Mouse (Mus musculus) cerebellum, adult 2 months (tissue): ENCODE measurements at regions not wholly inside any gene's neighbourhood (a gene's known extent, or its start where the extent isn't known, plus 50 kb on each side); places are given as distances from the start of the nearest gene placed in this dataset.

ENCODE experiments used
- CTCF ChIP-seq: fragments of 200-500 bp; IDR thresholded peaks from 2 replicates; pipeline ENCODE4 v1.5.1; 2011; ENCODE audit warnings: low read depth, mild to moderate bottlenecking, control low read depth, low read length, moderate library complexity, borderline replicate concordance; ENCODE audit not compliant: insufficient read depth
- POLR2A ChIP-seq: fragments of 200-500 bp; IDR thresholded peaks from 2 replicates; pipeline ENCODE4 v1.6.1; 2011; ENCODE audit warnings: low read length, control low read depth, borderline replicate concordance; ENCODE audit not compliant: insufficient read depth

GRCm38 (mm10) chr14:36527310-36527709 lies 432.6 kb downstream of the 4930474N05Rik start:
- no peak for TF ChIP-seq CTCF
- no peak for TF ChIP-seq POLR2A
